Mouse (Mus musculus) heart, embryonic 13.5 days (tissue): ENCODE results near the gene Tapbp. TPM values are rescaled to one million over a fixed set of nuclear protein-coding genes. Genes with fewer than 3 reads are reported as not detected.

Experiments
- ATAC-seq: fragments of 200-750 bp; cut with Nextera tagmentation; 2 replicates; pipeline ENCODE4 v1.8.0; 2017; ENCODE audit warnings: moderate TSS enrichment; ENCODE audit not compliant: insufficient number of reproducible peaks, low FRiP score, low TSS enrichment; ENCODE audit errors: extremely low read depth
- H3K27ac ChIP-seq: fragments of 300-500 bp; sonication (generic); replicated peaks from 2 replicates; pipeline ENCODE4 v1.5.1; 2015; ENCODE audit warnings: moderate library complexity, mild to moderate bottlenecking, inconsistent platforms
- H3K27me3 ChIP-seq: fragments of 300-500 bp; sonication (generic); replicated peaks from 2 replicates; pipeline ENCODE4 v1.6.1; 2015; ENCODE audit warnings: mild to moderate bottlenecking, inconsistent platforms
- H3K36me3 ChIP-seq: fragments of 300-500 bp; sonication (generic); 2 replicates; pipeline ENCODE4 v1.6.1; 2015; ENCODE audit warnings: mild to moderate bottlenecking, inconsistent platforms
- H3K4me1 ChIP-seq: fragments of 300-500 bp; sonication (generic); 2 replicates; pipeline ENCODE4 v1.6.1; 2015; ENCODE audit warnings: inconsistent platforms
- H3K4me2 ChIP-seq: fragments of 300-500 bp; sonication (generic); 2 replicates; pipeline ENCODE4 v1.6.1; 2015; ENCODE audit warnings: inconsistent platforms, mild to moderate bottlenecking, moderate library complexity
- H3K4me3 ChIP-seq: fragments of 300-500 bp; sonication (generic); 2 replicates; pipeline ENCODE4 v1.5.1; 2015; ENCODE audit warnings: moderate library complexity, mild to moderate bottlenecking, inconsistent platforms
- H3K9ac ChIP-seq: fragments of 300-500 bp; sonication (generic); 2 replicates; pipeline ENCODE4 v1.6.1; 2015; ENCODE audit warnings: inconsistent platforms, mild to moderate bottlenecking, moderate library complexity
- H3K9me3 ChIP-seq: fragments of 300-500 bp; sonication (generic); 2 replicates; pipeline ENCODE4 v1.6.1; 2016; ENCODE audit warnings: inconsistent platforms
- WGBS: fragments of 180-500 bp; shearing (Covaris S2); methylation state at CpG from one replicate; pipeline ENCODE4 v1.1.7; 2015; ENCODE audit warnings: mixed read lengths; 5-methylcytosine and 5-hydroxymethylcytosine counted together
- polyA plus RNA-seq: library from polyadenylated mRNA; unstranded; fragments of >200 nt; fragmentation: Nextera tagmentation; extraction: Ambion mirVana; gene quantifications from 2 replicates; pipeline ENCODE4 v1.2.1, GENCODE M21; 2015

Tapbp gene
- polyA plus RNA-seq, 1 experiment from 2014 or later = 36.8 TPM

DNA sequence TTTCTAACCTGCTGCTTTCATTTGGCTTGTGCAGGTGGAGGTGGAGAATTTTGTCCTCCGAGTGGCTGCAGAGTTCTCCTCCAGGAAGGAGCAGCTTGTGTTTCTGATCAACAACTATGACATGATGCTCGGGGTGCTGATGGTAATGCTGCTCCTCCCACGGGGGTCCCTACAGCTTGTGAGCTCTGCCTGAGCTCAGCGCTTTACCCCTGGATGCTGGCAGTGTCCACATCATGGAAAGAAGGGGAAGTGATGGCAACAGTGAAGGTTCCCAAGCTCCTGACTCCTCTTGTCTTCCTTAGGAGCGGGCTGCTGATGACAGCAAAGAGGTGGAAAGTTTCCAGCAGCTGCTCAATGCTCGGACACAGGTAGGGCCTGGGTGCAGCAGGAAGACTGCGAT is 47.2 kb downstream of the Tapbp start:
- no peaks in the 10 kb centered on the region for H3K9me3 ChIP-seq
- H3K27ac ChIP-seq = no peak overlapping the region
- H3K4me1 ChIP-seq = no peaks in the 10 kb centered on the region
- H3K27me3 ChIP-seq = no peaks in the 10 kb centered on the region
- peaks cover 85% of the 10 kb centered on the region for H3K36me3 ChIP-seq
- ATAC-seq = no peak
- no peak overlapping the region for H3K4me3 ChIP-seq
- no peak overlapping the region for H3K9ac ChIP-seq
- no peak overlapping the region for H3K4me2 ChIP-seq
- 83% methylated on average over 7 of the region's 7 CpGs for WGBS

DNA sequence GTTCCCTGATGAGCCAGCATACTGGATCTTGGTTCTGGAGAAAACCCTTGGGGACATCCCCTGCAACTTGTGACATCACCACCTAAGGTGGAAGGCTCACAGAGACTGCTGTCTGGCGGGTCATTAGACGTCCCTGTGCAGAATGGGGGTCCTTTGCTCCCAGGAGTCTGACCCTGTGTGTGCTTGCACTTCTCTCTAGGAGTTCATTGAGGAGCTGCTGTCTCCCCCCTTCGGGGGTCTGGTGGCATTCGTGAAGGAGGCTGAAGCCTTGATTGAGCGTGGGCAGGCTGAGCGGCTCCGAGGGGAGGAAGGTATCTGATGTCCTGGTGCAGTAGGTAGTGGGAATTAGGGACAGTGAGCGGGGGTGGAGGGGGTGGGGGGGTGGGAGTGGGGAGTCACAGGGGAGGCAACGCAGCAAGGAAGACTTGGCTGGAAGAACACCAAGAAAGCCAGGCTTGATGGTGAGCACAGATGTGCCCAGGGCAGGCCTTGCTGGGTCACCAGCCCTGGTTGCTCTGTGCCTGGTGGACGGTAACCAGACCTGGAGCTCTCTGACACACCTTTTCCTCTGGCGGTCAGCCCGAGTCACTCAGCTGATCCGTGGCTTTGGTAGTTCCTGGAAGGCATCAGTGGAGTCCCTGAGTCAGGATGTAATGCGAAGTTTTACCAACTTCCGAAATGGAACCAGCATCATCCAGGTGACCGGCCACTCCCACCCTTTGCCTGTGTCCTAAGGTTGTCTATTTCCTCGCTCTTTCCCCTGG is 49.6 kb downstream of the Tapbp start:
- WGBS = 90% methylated on average over 16 of the region's 17 CpGs
- no peaks in the 10 kb centered on the region for H3K4me1 ChIP-seq
- no peak overlapping the region for H3K27ac ChIP-seq
- H3K4me3 ChIP-seq = no peak overlapping the region
- no peak overlapping the region for H3K9ac ChIP-seq
- H3K36me3 ChIP-seq = peaks cover 61% of the 10 kb centered on the region
- H3K4me2 ChIP-seq = no peak overlapping the region
- H3K9me3 ChIP-seq = no peaks in the 10 kb centered on the region
- no peaks in the 10 kb centered on the region for H3K27me3 ChIP-seq
- no peak for ATAC-seq

DNA sequence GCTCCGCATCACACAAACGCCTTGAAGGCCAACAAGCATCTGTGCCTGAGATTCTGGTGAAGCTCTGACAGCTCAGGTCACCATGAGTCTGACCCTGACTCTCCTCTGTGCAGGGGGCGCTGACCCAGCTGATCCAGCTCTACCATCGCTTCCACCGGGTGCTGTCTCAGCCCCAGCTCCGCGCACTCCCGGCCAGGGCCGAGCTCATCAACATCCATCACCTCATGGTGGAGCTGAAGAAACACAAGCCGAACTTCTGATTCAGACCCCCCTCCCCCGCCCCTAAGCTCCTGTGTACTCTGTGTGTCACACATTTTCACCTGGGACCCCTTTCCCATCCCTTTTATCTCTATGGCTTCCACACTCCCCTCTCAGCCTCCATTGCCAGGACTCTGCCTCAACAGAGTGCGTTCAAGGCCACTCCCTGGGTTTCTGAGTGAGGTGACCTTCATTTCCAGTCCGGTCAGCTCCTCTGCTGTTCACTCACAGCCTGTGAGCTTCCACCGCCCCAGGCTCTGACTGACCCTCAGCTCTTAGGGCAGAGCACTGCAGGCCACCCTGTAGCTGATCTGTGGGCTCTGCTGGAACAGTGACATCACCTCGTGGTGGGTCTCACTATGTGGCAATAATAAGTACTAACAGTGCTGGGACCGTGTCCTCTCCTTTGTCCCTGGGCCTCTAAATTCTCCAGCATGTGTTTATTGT is 50.3 kb downstream of the Tapbp start:
- Histone ChIP-seq H3K36me3 (peaks cover 54% of the 10 kb centered on the region), H3K4me1 (no peaks in the 10 kb centered on the region), H3K4me3 (no peak overlapping the region), H3K4me2 (no peak overlapping the region), H3K27me3 (peaks cover 3% of the 10 kb centered on the region; the same call in 1 of the 2 replicates), H3K27ac (no peak overlapping the region), H3K9ac (no peak overlapping the region), H3K9me3 (no peaks in the 10 kb centered on the region)
- 84% methylated on average over 16 of the region's 16 CpGs for WGBS
- ATAC-seq = no peak

DNA sequence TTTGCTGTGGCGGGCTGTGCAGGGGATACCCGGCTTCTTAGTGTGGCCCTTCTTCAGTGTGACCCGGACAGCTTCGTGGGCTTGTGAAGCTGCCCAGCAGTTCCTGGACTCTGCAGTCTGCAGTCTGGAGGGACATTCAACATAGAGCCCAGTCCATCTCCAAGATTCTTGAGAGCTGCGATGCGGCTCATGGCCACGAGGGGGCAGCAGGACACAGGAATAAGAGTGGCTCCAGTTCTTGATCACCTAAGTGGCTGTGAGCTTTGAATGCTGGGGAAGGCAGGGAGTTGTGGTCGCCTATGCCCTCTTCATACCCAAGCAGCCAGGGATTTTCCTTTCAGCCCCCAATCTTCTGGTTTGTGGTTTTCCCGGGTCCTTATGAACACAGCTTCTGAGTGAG is 52.8 kb downstream of the Tapbp start:
- Histone ChIP-seq H3K4me1 (no peaks in the 10 kb centered on the region), H3K36me3 (peaks cover 29% of the 10 kb centered on the region), H3K9ac (no peak overlapping the region), H3K4me3 (no peak overlapping the region), H3K4me2 (no peak overlapping the region), H3K27me3 (peaks cover 4% of the 10 kb centered on the region), H3K9me3 (no peaks in the 10 kb centered on the region), H3K27ac (no peak overlapping the region)
- no peak for ATAC-seq
- 2% methylated on average over 9 of the region's 9 CpGs for WGBS

- Histone ChIP-seq H3K36me3 (peaks cover 25% of the 10 kb centered on the region), H3K4me3 (no peak overlapping the region), H3K27ac (no peak overlapping the region), H3K9me3 (no peaks in the 10 kb centered on the region), H3K4me2 (no peak overlapping the region), H3K9ac (no peak overlapping the region), H3K27me3 (peaks cover 8% of the 10 kb centered on the region), H3K4me1 (no peaks in the 10 kb centered on the region)
- no peak for ATAC-seq
- 22% methylated on average over 5 of the region's 5 CpGs for WGBS
These were observed 53.2 kb downstream of the Tapbp start for GRCm38 (mm10) chr17:33968927-33969326.

DNA sequence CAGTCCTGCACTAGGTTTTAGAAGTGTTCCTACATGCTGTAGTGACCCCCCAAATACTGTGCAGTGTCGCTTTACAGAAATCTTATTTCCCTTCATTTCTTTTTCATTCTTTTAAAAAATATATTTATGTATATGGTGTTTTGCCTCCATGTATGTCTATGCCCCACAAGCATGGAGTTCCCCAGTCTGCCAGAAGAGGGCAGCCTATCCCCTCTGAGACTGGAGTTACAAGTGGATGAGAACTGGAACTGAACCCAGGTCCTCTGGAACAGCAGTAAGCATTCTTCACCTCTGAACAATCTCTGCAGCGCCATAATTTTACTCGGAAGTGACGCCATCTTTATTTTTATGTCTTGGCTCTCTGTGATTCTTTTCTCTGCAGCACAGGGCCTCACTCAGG is 53.7 kb downstream of the Tapbp start:
- peaks cover 13% of the 10 kb centered on the region for H3K27me3 ChIP-seq
- no peaks in the 10 kb centered on the region for H3K4me1 ChIP-seq
- no peaks in the 10 kb centered on the region for H3K9me3 ChIP-seq
- H3K36me3 ChIP-seq = peaks cover 22% of the 10 kb centered on the region
- 71% methylated on average over 4 of the region's 4 CpGs for WGBS
- no peak for ATAC-seq
- no peak overlapping the region for H3K9ac ChIP-seq
- H3K4me2 ChIP-seq = no peak overlapping the region
- H3K4me3 ChIP-seq = no peak overlapping the region
- no peak overlapping the region for H3K27ac ChIP-seq

- peaks cover 46% of the 10 kb centered on the region for H3K27me3 ChIP-seq
- ATAC-seq = no peak
- H3K27ac ChIP-seq = no peak overlapping the region
- WGBS = 9% methylated on average over 1 of the region's 1 CpGs
- peaks cover under 1% of the 10 kb centered on the region; the same call in 1 of the 2 replicates for H3K4me1 ChIP-seq
- no peaks in the 10 kb centered on the region for H3K36me3 ChIP-seq
- 0 out of 2 replicates have a peak overlapping the region, but pooled peaks have one; percentile 9 for H3K4me2 ChIP-seq
- H3K9me3 ChIP-seq = no peaks in the 10 kb centered on the region
- no peak overlapping the region for H3K4me3 ChIP-seq
- no peak overlapping the region for H3K9ac ChIP-seq
These were observed 57.0 kb downstream of the Tapbp start for GRCm38 (mm10) chr17:33972691-33973090.

- Histone ChIP-seq H3K4me1 (peaks cover 9% of the 10 kb centered on the region), H3K36me3 (no peaks in the 10 kb centered on the region)
- no peak for ATAC-seq
These were observed 57.9 kb downstream of the Tapbp start for GRCm38 (mm10) chr17:33973572-33973971.

DNA sequence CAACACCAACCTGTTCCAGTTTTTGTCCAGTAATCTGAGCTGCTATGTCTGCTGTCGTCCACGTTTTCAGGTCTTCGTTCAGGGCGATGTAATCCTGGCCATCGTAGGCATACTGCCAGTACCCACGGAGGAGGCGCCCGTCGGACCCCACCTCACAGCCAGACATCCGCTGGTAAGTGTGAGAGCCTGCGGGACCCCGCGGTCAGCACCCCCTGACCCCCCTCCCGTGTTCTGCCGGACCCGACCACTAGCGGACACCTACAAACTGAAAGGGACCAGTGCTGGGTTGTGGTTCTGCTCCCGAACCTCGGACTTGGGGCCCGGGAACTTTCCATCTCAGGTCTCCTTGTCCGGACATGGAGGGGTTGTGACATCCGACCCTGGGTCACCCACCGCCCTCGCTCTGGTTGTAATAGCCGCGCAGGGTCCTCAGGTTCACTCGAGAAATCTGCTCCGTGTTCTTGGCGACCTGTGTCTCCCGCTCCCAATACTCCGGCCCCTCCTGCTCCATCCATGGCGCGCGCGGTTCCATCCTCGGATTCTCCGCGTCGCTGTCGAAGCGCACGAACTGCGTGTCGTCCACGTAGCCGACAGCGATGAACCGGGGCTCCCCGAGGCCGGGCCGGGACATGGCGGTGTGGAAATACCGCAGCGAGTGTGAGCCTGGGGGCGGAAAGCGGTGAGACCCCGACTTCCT is 62.3 kb downstream of the Tapbp start:
- no peaks in the 10 kb centered on the region for H3K9me3 ChIP-seq
- no peaks in the 10 kb centered on the region for H3K36me3 ChIP-seq
- H3K4me2 ChIP-seq = peak overlapping the region; percentile 72
- peak overlapping the region; percentile 46 for H3K4me3 ChIP-seq
- no peak for ATAC-seq
- H3K9ac ChIP-seq = peak overlapping the region; percentile 66
- 2% methylated on average over 57 of the region's 57 CpGs for WGBS
- peaks cover 72% of the 10 kb centered on the region for H3K27me3 ChIP-seq
- H3K4me1 ChIP-seq = peaks cover 31% of the 10 kb centered on the region
- H3K27ac ChIP-seq = no peak overlapping the region

More at GRCm38 (mm10) chr17:33973572-33973971, 57.9 kb downstream of the Tapbp start:
- H3K27me3 ChIP-seq = peaks cover 55% of the 10 kb centered on the region
- no peak overlapping the region for H3K4me3 ChIP-seq
- H3K9me3 ChIP-seq = no peaks in the 10 kb centered on the region
- H3K9ac ChIP-seq = no peak overlapping the region
- H3K27ac ChIP-seq = no peak overlapping the region
- H3K4me2 ChIP-seq = no peak overlapping the region
- WGBS = 44% methylated on average over 3 of the region's 3 CpGs

- no peaks in the 10 kb centered on the region for H3K9me3 ChIP-seq
- peak overlapping the region; percentile 72 for H3K4me2 ChIP-seq
- H3K4me3 ChIP-seq = peak overlapping the region; percentile 46
- peak overlapping the region; percentile 66 for H3K9ac ChIP-seq
- peaks cover 31% of the 10 kb centered on the region for H3K4me1 ChIP-seq
- peak; percentile 79 for ATAC-seq
- no peak overlapping the region for H3K27ac ChIP-seq
- peaks cover 70% of the 10 kb centered on the region for H3K27me3 ChIP-seq
- 1% methylated on average over 17 of the region's 17 CpGs for WGBS
- H3K36me3 ChIP-seq = no peaks in the 10 kb centered on the region
These were observed 62.9 kb downstream of the Tapbp start for GRCm38 (mm10) chr17:33978631-33979031.
